Mouse (Mus musculus) adrenal gland, adult 8-10 months (tissue): ENCODE measurements around the gene Nanos3. TPM values are rescaled to one million over a fixed set of nuclear protein-coding genes. Genes with fewer than 3 reads are reported as not detected.

ENCODE experiments used
- DNase-seq: peaks from one replicate; pipeline ENCODE4 v3.0.0; 2022
- microRNA-seq, 2 experiments: library from miRNA; unstranded; fragments of <30 nt; microRNA quantifications; one replicate each; pipeline ENCODE4 v1.2.0; 2022
- total RNA-seq, 4 experiments: library from RNA; stranded (reverse); gene quantifications; 2 replicates each; pipeline ENCODE4 v1.2.4; 2022

Gene Nanos3
- total RNA-seq, 4 experiments from 2014 or later: 0.75 to 2.9 (median 1.2) TPM

GRCm38 (mm10) chr8:84126742-84127141, 58.3 kb downstream of the Nanos3 start:
- DNase-seq: no peak

- DNase-seq: no peak
Measured at GRCm38 (mm10) chr8:84125656-84126055, 59.4 kb downstream of the Nanos3 start, which contains the start of gene Podnl1. Gene Podnl1, plus strand, starts transcription at chr8:84125989.

Small RNA genes within 50 kb of the gene (microRNA-seq; reads per million reads assigned to microRNA genes)
- gene Gm25110 (0 reads per million in 2 experiments), gene Mir181c (753 to 1,002 reads per million in 2 experiments), gene Mir181d (565 to 828 reads per million in 2 experiments), gene Mir23a (29,880 to 45,921 reads per million in 2 experiments), gene Mir24-2 (0 reads per million in 2 experiments), gene Mir27a (711 to 1,323 reads per million in 2 experiments), gene Mir3074-2 (0 reads per million in 2 experiments)

Other genes starting within 250 kb of the Nanos3 start
- gene Gm10644, start 230.0 kb downstream of the Nanos3 start, total RNA-seq: 1 to 10 TPM; 1.5 to 2.2 (median 1.9) TPM
- 1 to 10 TPM; 1.1 to 2.7 (median 1.8) TPM for gene Asf1b, start 229.7 kb downstream of the Nanos3 start, total RNA-seq
- gene Prkaca, start 212.2 kb downstream of the Nanos3 start, total RNA-seq: 100 to 1,000 TPM; 240 to 263 (median 253) TPM
- gene Samd1, start 187.5 kb downstream of the Nanos3 start, total RNA-seq: 10 to 100 TPM; 27.4 to 44.2 (median 34.9) TPM
- under 1 TPM in 2 of 4 experiments, not detected in 2; 0.49 TPM for gene 1700067K01Rik, start 183.7 kb downstream of the Nanos3 start, total RNA-seq
- gene 2210011C24Rik, start 173.0 kb downstream of the Nanos3 start, total RNA-seq: under 1 TPM in 2 of 4 experiments, not detected in 2; 0.62 to 0.77 TPM
- gene Palm3, start 163.7 kb downstream of the Nanos3 start, total RNA-seq: 1 to 10 TPM in 3 of 4 experiments, under 1 TPM in 1; 0.70 to 3.9 (median 2.3) TPM
- gene Il27ra, start 142.6 kb downstream of the Nanos3 start, total RNA-seq: 1 to 10 TPM; 1.9 to 3.1 (median 2.8) TPM
- gene Rln3, start 140.2 kb downstream of the Nanos3 start, total RNA-seq: not detected
- 1 to 10 TPM; 2.9 to 5.9 (median 4.2) TPM for gene Gm10643, start 120.1 kb downstream of the Nanos3 start, total RNA-seq
- 10 to 100 TPM; 16.8 to 25.2 (median 20.5) TPM for gene Rfx1, start 118.4 kb downstream of the Nanos3 start, total RNA-seq
- 10 to 100 TPM; 18.3 to 27.1 (median 23.8) TPM for gene Dcaf15, start 80.4 kb downstream of the Nanos3 start, total RNA-seq
- under 1 TPM; 0.10 to 0.86 (median 0.34) TPM for gene Podnl1, start 59.2 kb downstream of the Nanos3 start, total RNA-seq
- 10 to 100 TPM; 33.9 to 51.2 (median 40.3) TPM for gene Cc2d1a, start 37.3 kb downstream of the Nanos3 start, total RNA-seq
- under 1 TPM; 0.38 to 0.81 (median 0.40) TPM for gene 4930432K21Rik, start 37.2 kb downstream of the Nanos3 start, total RNA-seq
- gene Zswim4, start 51.8 kb upstream of the Nanos3 start, total RNA-seq: 10 to 100 TPM; 36.2 to 53.9 (median 48.0) TPM
- 100 to 1,000 TPM; 171 to 296 (median 225) TPM for gene D8Ertd738e, start 64.5 kb upstream of the Nanos3 start, total RNA-seq
- 10 to 100 TPM; 26.9 to 52.8 (median 51.6) TPM for gene Mri1, start 72.1 kb upstream of the Nanos3 start, total RNA-seq
- gene Ccdc130, start 85.2 kb upstream of the Nanos3 start, total RNA-seq: 10 to 100 TPM; 21.5 to 27.7 (median 24.6) TPM
- 10 to 100 TPM in 3 of 4 experiments, 1 to 10 TPM in 1; 6.3 to 18.1 (median 11.8) TPM for gene Cacna1a, start 203.2 kb upstream of the Nanos3 start, total RNA-seq